Mouse (Mus musculus): ENCODE results near the gene Duox1.

DNA sequence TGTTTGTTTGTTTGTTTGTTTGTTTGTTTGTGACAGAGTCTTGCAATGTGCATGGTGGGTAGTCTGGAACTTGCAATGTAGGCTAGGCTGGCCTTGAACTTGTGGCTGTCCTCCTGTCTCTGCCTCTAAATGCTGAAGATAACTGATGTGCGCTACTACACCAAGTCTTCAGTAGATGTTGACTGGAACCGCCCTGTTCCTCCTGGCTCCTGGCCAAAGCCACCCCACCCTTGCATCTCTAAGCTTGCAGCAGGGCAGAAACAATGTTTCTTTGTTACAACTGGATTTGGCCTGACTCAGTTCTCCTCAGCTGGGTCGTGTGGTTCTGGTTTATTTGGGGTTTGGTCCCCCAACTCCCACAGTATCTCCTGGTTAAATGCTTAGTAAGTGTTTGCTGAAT lies 18.7 kb downstream of the Duox1 start:
- TF ChIP-seq CTCF (IDR thresholded peaks at IDR 0.05; ENCODE audit: borderline replicate concordance, extremely low read depth, insufficient read depth, insufficient read length): no peak
- no peak for TF ChIP-seq POLR2A (IDR thresholded peaks at IDR 0.05; ENCODE audit: borderline replicate concordance, extremely low read depth, insufficient read depth, insufficient read length, poor library complexity, severe bottlenecking)
